Mouse (Mus musculus): Measurements from ENCODE around the gene Umad1. TPM values are rescaled to one million over a fixed set of nuclear protein-coding genes. Genes with fewer than 3 reads are reported as not detected.

Gene Umad1
- polyA plus RNA-seq (2015; fragmentation: Nextera tagmentation; extraction: Ambion mirVana), result 28.8 and 30.0 TPM in 2 replicates

DNA sequence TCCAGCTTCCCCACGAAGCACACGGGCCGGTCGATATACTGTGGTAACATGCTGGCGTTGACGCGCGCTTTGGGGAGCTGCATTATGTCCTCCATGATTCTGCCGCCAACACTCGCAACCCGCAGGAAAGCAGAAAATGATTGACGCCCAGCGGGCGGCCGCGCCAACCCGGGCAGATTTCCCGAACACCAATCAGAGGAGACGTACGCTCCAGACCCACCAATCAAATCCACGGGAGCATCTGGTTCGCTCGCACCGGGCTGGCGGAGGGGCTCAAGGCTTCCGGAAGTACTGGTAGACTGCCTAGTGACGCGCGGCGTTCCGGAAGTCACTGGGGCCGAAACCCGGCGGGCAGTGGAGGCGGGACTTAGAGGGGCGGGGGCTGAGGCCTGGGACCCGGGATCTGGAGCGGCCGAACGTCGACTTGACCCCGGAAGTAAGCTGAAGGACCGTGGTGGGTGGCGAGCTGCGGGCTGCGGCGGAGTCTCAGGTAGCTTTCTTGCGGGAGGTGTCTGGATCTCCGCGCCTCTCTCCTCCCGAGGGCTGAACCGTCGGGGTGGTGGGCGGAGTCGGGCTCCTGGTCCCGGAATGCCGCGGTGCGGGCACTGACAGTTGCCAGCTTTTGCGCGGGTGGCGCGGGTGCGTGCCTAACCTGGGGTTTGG is at the start of gene Umad1, which contains the start of the genes Rpa3 and Gm45062:
Umad1 (plus strand) TSS at position 285 of the 663 bp plus-strand sequence.
Rpa3 (minus strand) TSS at position 170 of the 663 bp plus-strand sequence.
Gm45062 (plus strand) TSS at position 447 of the 663 bp plus-strand sequence.
- H3K27me3 ChIP-seq (ENCODE audit: control insufficient read depth, insufficient read depth, low read length), result no peaks in the 10 kb centered on the region
- WGBS, result under 1% methylated on average over 64 of the region's 64 CpGs
- peak; percentile 100 for ATAC-seq (ENCODE audit: insufficient read depth, low FRiP score)
- no peaks in the 10 kb centered on the region for H3K9me3 ChIP-seq (replicated peaks; ENCODE audit: control insufficient read depth, low read length)
- no peaks in the 10 kb centered on the region for H3K36me3 ChIP-seq (ENCODE audit: control insufficient read depth, insufficient read depth, low read length)
- H3K9ac ChIP-seq (ENCODE audit: low read length), result peak within 1 kb of the TSS; percentile 79
- H3K4me3 ChIP-seq (replicated peaks; ENCODE audit: low read length), result peak within 1 kb of the TSS; percentile 69
- peak within 1 kb of the TSS; percentile 71 for H3K27ac ChIP-seq (ENCODE audit: low read length)
- H3K4me1 ChIP-seq (ENCODE audit: control insufficient read depth, insufficient read depth, low read length), result peaks cover 2% of the 10 kb centered on the region; the same call in 1 of the 2 replicates
- H3K4me2 ChIP-seq (ENCODE audit: low read depth, low read length), result peak within 1 kb of the TSS; percentile 88

DNA sequence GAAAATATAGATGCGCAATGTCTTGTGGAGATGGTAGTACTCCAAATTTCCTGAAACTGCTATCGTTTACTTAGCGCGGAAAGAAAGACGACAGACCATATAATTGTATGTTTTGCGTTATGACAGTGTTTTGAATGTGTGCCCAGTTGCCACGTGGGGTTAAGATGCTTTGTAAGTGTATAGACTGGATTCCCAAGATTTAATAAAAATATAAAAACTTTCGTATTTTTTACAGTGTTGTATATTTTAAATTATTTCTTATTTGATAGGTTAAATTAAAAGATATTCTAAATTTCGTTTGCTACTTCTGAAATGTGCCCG is 49.3 kb upstream of the Umad1 start:
- H3K4me3 ChIP-seq (replicated peaks; ENCODE audit: low read length), result peak overlapping the region; percentile 81
- H3K36me3 ChIP-seq (ENCODE audit: control insufficient read depth, insufficient read depth, low read length), result 0 out of 2 replicates have a peak, but pooled peaks cover under 1% of the 10 kb centered on the region
- peaks cover 9% of the 10 kb centered on the region for H3K4me1 ChIP-seq (ENCODE audit: control insufficient read depth, insufficient read depth, low read length)
- peak overlapping the region; percentile 93 for H3K9ac ChIP-seq (ENCODE audit: low read length)
- H3K4me2 ChIP-seq (ENCODE audit: low read depth, low read length), result peak overlapping the region; percentile 66
- no peak for ATAC-seq (ENCODE audit: insufficient read depth, low FRiP score)
- H3K27me3 ChIP-seq (ENCODE audit: control insufficient read depth, insufficient read depth, low read length), result no peaks in the 10 kb centered on the region
- peak overlapping the region; percentile 95 for H3K27ac ChIP-seq (ENCODE audit: low read length)
- H3K9me3 ChIP-seq (replicated peaks; ENCODE audit: control insufficient read depth, low read length), result no peaks in the 10 kb centered on the region
- 8% methylated on average over 10 of the region's 10 CpGs for WGBS

DNA sequence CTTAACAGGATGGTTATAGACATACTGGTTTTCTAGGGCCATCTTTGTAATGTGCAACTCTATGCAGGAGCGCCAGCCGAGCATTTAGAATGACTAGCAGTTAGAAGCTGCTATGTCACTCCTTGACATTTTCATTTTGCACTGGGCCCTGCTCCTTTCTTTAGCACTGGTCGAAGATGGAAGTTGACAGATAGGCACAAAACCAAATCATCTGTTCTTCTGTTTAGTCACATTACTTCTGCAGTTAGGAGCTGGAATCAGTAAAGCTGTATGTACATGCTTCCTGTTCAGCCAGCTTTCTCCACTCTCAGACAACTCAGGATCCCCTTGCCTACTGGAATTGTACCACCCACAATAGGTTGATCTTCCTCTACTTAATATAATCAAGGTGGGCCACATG is 48.4 kb upstream of the Umad1 start:
- no peaks in the 10 kb centered on the region for H3K9me3 ChIP-seq (replicated peaks; ENCODE audit: control insufficient read depth, low read length)
- H3K27me3 ChIP-seq (ENCODE audit: control insufficient read depth, insufficient read depth, low read length), result no peaks in the 10 kb centered on the region
- peak overlapping the region; percentile 66; the same call in 1 of the 2 replicates for H3K4me2 ChIP-seq (ENCODE audit: low read depth, low read length)
- no peak for ATAC-seq (ENCODE audit: insufficient read depth, low FRiP score)
- H3K4me1 ChIP-seq (ENCODE audit: control insufficient read depth, insufficient read depth, low read length), result peaks cover 9% of the 10 kb centered on the region
- peaks cover 9% of the 10 kb centered on the region for H3K36me3 ChIP-seq (ENCODE audit: control insufficient read depth, insufficient read depth, low read length)
- 89% methylated on average over 3 of the region's 3 CpGs for WGBS
- no peak overlapping the region for H3K4me3 ChIP-seq (replicated peaks; ENCODE audit: low read length)
- no peak overlapping the region for H3K9ac ChIP-seq (ENCODE audit: low read length)
- H3K27ac ChIP-seq (ENCODE audit: low read length), result no peak overlapping the region

DNA sequence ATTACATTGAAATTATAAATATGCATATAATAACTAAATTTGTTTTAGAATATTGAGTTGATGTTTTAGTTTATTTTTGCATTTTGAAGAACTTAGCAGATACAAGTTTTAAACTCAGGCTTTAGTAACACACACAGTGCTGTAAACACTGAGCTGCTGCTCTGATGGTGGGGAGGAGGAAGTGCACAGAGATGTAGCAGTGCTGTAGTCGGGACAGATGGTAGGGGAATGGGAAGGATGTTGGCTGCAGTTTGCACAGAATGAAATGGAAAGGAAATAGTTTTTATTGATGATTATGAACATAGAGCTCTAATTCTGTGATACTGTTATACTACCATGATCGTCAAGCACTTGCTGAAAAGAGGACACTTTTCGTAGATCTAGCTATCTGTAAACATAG is 32.1 kb upstream of the Umad1 start:
- Histone ChIP-seq H3K9me3 (replicated peaks; ENCODE audit: control insufficient read depth, low read length) (no peaks in the 10 kb centered on the region), H3K4me2 (ENCODE audit: low read depth, low read length) (no peak overlapping the region), H3K27me3 (ENCODE audit: control insufficient read depth, insufficient read depth, low read length) (no peaks in the 10 kb centered on the region), H3K4me3 (replicated peaks; ENCODE audit: low read length) (no peak overlapping the region), H3K27ac (ENCODE audit: low read length) (no peak overlapping the region), H3K9ac (ENCODE audit: low read length) (no peak overlapping the region), H3K4me1 (ENCODE audit: control insufficient read depth, insufficient read depth, low read length) (no peaks in the 10 kb centered on the region), H3K36me3 (ENCODE audit: control insufficient read depth, insufficient read depth, low read length) (peaks cover 9% of the 10 kb centered on the region; the same call in 1 of the 2 replicates)
- ATAC-seq (ENCODE audit: insufficient read depth, low FRiP score), result no peak
- 70% methylated on average over 3 of the region's 3 CpGs for WGBS

DNA sequence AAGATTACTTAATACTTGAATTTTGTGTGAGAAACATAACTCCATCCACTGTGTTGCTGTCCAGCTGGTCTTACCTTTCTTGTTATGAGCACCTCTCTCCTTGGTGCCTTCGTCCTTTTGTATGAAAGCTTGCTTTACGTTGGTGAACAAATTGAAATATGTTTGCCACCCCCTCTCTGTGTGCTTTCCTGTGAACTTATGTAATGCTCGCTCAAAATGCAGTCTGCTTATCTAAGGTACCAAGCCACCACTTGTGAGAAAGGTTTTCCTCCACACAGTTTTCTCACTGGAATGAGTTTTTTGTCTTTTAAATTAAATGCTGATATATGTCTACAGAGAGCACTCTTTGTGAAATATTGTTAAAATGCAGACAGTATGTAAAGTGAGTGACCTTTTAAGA is 30.5 kb upstream of the Umad1 start:
- no peak for ATAC-seq (ENCODE audit: insufficient read depth, low FRiP score)
- H3K36me3 ChIP-seq (ENCODE audit: control insufficient read depth, insufficient read depth, low read length), result peaks cover 13% of the 10 kb centered on the region; the same call in 1 of the 2 replicates

DNA sequence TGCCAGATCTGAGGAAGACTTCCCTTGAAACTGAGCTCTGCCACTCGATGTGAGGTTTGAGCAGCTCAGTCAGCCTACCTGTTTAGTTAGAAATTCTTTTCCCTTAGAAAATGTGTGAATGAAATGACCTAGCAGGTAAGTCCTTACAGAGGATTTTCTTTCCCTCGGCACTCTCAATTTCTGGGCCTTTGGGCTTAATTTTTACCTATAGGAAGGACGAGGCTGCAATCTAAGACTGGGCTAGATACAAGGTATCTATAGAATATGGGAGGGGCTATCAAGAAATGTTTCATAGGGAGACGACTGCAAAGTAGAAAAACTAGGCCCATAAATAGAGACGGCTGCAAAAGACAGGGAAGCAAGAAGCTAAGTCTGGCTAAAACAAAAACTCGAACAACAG is 772 bp upstream of the Umad1 start:
- WGBS, result 5% methylated on average over 6 of the region's 6 CpGs
- Histone ChIP-seq H3K4me2 (ENCODE audit: low read depth, low read length) (peak overlapping the region; percentile 83), H3K36me3 (ENCODE audit: control insufficient read depth, insufficient read depth, low read length) (no peaks in the 10 kb centered on the region), H3K4me1 (ENCODE audit: control insufficient read depth, insufficient read depth, low read length) (peaks cover 2% of the 10 kb centered on the region; the same call in 1 of the 2 replicates), H3K9ac (ENCODE audit: low read length) (peak overlapping the region; percentile 79), H3K9me3 (replicated peaks; ENCODE audit: control insufficient read depth, low read length) (no peaks in the 10 kb centered on the region), H3K4me3 (replicated peaks; ENCODE audit: low read length) (peak overlapping the region; percentile 69), H3K27ac (ENCODE audit: low read length) (peak overlapping the region; percentile 54; the same call in 1 of the 2 replicates), H3K27me3 (ENCODE audit: control insufficient read depth, insufficient read depth, low read length) (no peaks in the 10 kb centered on the region)
- no peak for ATAC-seq (ENCODE audit: insufficient read depth, low FRiP score)

More for the DNA sequence above, 30.5 kb upstream of the Umad1 start:
- no peak overlapping the region for H3K4me2 ChIP-seq (ENCODE audit: low read depth, low read length)
- no peak overlapping the region for H3K27ac ChIP-seq (ENCODE audit: low read length)
- WGBS, result 93% methylated on average over 3 of the region's 3 CpGs
- H3K9me3 ChIP-seq (replicated peaks; ENCODE audit: control insufficient read depth, low read length), result no peaks in the 10 kb centered on the region
- H3K4me1 ChIP-seq (ENCODE audit: control insufficient read depth, insufficient read depth, low read length), result no peaks in the 10 kb centered on the region
- H3K4me3 ChIP-seq (replicated peaks; ENCODE audit: low read length), result no peak overlapping the region
- H3K9ac ChIP-seq (ENCODE audit: low read length), result no peak overlapping the region
- H3K27me3 ChIP-seq (ENCODE audit: control insufficient read depth, insufficient read depth, low read length), result no peaks in the 10 kb centered on the region

DNA sequence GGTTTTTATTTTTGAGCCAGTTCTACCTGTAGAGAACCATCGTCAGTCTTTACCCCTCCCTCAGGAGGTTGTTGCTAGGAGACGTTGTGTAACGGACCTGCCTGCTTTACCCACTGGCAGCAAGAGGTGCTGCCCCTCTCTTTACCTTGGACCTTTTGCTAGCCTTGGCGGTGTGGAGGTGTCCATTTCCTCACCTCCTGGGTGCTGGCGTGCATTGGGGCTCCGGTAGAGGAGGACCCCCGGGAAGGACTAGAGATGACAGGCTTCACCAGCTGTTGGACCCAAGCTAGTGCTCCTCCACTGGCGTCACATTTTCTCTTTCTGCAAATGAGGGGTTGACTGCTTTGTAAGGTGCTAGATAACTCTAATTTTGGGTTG is 568 bp downstream of the Umad1 start:
- Histone ChIP-seq H3K27me3 (ENCODE audit: control insufficient read depth, insufficient read depth, low read length) (no peaks in the 10 kb centered on the region), H3K4me2 (ENCODE audit: low read depth, low read length) (peak overlapping the region; percentile 88), H3K4me3 (replicated peaks; ENCODE audit: low read length) (peak overlapping the region; percentile 69), H3K4me1 (ENCODE audit: control insufficient read depth, insufficient read depth, low read length) (peaks cover 2% of the 10 kb centered on the region; the same call in 1 of the 2 replicates), H3K36me3 (ENCODE audit: control insufficient read depth, insufficient read depth, low read length) (no peaks in the 10 kb centered on the region), H3K27ac (ENCODE audit: low read length) (peak overlapping the region; percentile 71), H3K9me3 (replicated peaks; ENCODE audit: control insufficient read depth, low read length) (no peaks in the 10 kb centered on the region), H3K9ac (ENCODE audit: low read length) (peak overlapping the region; percentile 79)
- WGBS, result under 1% methylated on average over 8 of the region's 8 CpGs
- ATAC-seq (ENCODE audit: insufficient read depth, low FRiP score), result no peak; the same call in 1 of the 2 replicates

DNA sequence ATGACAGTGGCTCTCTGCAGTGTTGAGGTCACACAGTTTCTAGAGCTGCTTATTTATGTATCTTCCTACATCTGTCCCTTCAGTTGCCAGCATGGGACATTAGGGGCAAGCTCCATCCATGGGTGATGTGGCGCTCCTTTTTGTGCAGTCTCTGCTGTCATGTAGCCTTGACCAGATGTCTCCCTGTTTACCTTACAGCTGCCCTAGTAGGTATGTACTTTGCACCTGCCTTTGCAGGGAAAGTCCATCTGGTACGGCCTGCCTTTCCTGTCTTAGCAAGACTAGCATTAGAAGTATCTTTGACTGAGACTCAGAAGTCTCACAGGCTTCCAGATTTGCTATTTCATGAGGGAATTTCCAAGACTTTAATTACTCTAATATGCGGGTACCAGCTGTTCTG is 12.0 kb downstream of the Umad1 start:
- H3K9ac ChIP-seq (ENCODE audit: low read length), result no peak overlapping the region
- no peaks in the 10 kb centered on the region for H3K9me3 ChIP-seq (replicated peaks; ENCODE audit: control insufficient read depth, low read length)
- H3K27ac ChIP-seq (ENCODE audit: low read length), result no peak overlapping the region
- H3K4me1 ChIP-seq (ENCODE audit: control insufficient read depth, insufficient read depth, low read length), result peaks cover 7% of the 10 kb centered on the region; the same call in 1 of the 2 replicates
- no peaks in the 10 kb centered on the region for H3K27me3 ChIP-seq (ENCODE audit: control insufficient read depth, insufficient read depth, low read length)
- H3K36me3 ChIP-seq (ENCODE audit: control insufficient read depth, insufficient read depth, low read length), result no peaks in the 10 kb centered on the region
- no peak for ATAC-seq (ENCODE audit: insufficient read depth, low FRiP score)
- 74% methylated on average over 3 of the region's 3 CpGs for WGBS
- no peak overlapping the region for H3K4me3 ChIP-seq (replicated peaks; ENCODE audit: low read length)
- H3K4me2 ChIP-seq (ENCODE audit: low read depth, low read length), result no peak overlapping the region

DNA sequence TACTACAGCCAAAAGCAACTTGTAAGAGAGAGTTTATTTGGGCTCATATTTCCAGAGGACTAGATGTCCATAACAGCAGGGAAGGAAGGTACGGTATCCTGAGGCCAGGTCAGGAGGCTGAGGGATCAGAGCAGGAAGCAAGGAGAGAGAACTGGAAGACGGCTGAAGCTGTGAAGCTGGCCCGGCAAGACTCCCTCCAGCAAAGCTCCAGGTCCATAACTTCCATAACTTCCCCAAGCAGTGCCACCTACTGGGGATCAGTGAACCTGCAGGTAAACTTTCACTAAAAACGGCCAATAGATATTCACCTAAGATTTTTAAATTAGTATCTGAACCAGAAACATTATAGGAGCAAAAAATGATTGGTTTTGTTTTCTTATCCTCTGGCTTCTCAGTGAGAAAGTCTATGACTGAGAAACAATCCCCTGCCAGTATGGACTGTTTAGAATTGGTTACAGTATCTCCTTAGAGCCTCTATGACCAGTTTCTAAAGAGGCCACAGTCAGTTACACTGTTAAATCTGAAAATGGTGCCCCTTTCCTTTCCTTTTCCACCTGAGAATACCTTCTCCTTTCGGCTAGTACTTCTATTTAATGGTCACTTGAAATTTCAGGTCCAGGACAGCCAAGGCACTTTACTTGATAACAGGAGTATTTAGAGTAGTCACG is 15.4 kb downstream of the Umad1 start:
- no peak overlapping the region for H3K27ac ChIP-seq (ENCODE audit: low read length)
- H3K4me3 ChIP-seq (replicated peaks; ENCODE audit: low read length), result no peak overlapping the region
- H3K4me2 ChIP-seq (ENCODE audit: low read depth, low read length), result no peak overlapping the region
- peaks cover 4% of the 10 kb centered on the region; the same call in 1 of the 2 replicates for H3K4me1 ChIP-seq (ENCODE audit: control insufficient read depth, insufficient read depth, low read length)
- H3K9ac ChIP-seq (ENCODE audit: low read length), result no peak overlapping the region
- H3K36me3 ChIP-seq (ENCODE audit: control insufficient read depth, insufficient read depth, low read length), result no peaks in the 10 kb centered on the region
- no peaks in the 10 kb centered on the region for H3K27me3 ChIP-seq (ENCODE audit: control insufficient read depth, insufficient read depth, low read length)
- 38% methylated on average over 6 of the region's 6 CpGs for WGBS
- ATAC-seq (ENCODE audit: insufficient read depth, low FRiP score), result no peak
- no peaks in the 10 kb centered on the region for H3K9me3 ChIP-seq (replicated peaks; ENCODE audit: control insufficient read depth, low read length)

All from stomach, embryonic 16.5 days (tissue).